In genomic region chr10:20379071-20379735, GRCm38 (mm10) we compare ENCODE assay signal across 8 mouse cellular contexts. TPM values are rescaled to one million over a fixed set of nuclear protein-coding genes. Genes with fewer than 3 reads are reported as not detected.
DNase-seq lines count a peak whose midpoint lies in the region.

No protein-coding gene starts in this region.

- DNase-seq in adrenal gland, postnatal 10 days, result peak; percentile 20
- DNase-seq in adrenal gland, postnatal 25 days, result no peak
- peak; percentile 48 for DNase-seq in left cerebral cortex, postnatal 4 days
- no peak for DNase-seq in left cerebral cortex, adult 11 months (ENCODE audit: low spot score)
- DNase-seq in gastrocnemius, postnatal 10 days, result peak; percentile 11
- peak; percentile 54 to 59 for DNase-seq in layer of hippocampus, postnatal 10 days (ENCODE audit: low spot score in 2 of 2)
- DNase-seq in adipocyte (ENCODE audit: low spot score), result no peak
- DNase-seq in urinary bladder, postnatal 10 days (ENCODE audit: low spot score), result no peak

- intact Hi-C loops in left cerebral cortex, postnatal 4 days (cut with DNase I), result loop anchor here (5.0 kb wide), 1 partner anchor 343 kb away; no protein-coding TSS in a partner anchor

RNA-seq across cellular contexts. Expression of gene Mtfr2, which starts 31.6 kb away (rescaled TPM):
- total RNA-seq in adrenal gland, postnatal 10 days (2021), result 1 to 10 TPM; 2.6 to 2.8 TPM
- total RNA-seq in adrenal gland, postnatal 25 days (2021), result 1.1 and 1.7 TPM in 2 replicates
- total RNA-seq in left cerebral cortex, postnatal 4 days (2021), result 1 to 10 TPM; 1.4 TPM
- total RNA-seq in gastrocnemius, postnatal 10 days (2021), result 1 to 10 TPM; 1.2 to 1.5 TPM
- 1 to 10 TPM in 1 of 2 experiments, under 1 TPM in 1; 0.71 to 2.1 TPM for total RNA-seq in layer of hippocampus, postnatal 10 days (2021)

Comparison
In these comparisons a context has a peak if more than half of its experiments do, and no peak if none do; other contexts are left out.
1. DNase-seq: peak in adrenal gland, postnatal 10 days (single experiment), left cerebral cortex, postnatal 4 days (single experiment), gastrocnemius, postnatal 10 days (single experiment) and layer of hippocampus, postnatal 10 days (2 of 2); none in adrenal gland, postnatal 25 days (single experiment), left cerebral cortex, adult 11 months (single experiment), adipocyte (single experiment) and urinary bladder, postnatal 10 days (single experiment).